Mouse (Mus musculus) gastrocnemius, adult 2 months (tissue): ENCODE results near the gene Gpr139. TPM values are rescaled to one million over a fixed set of nuclear protein-coding genes. Genes with fewer than 3 reads are reported as not detected.

Source experiments
- DNase-seq: peaks from one replicate; pipeline ENCODE4 v3.0.0; 2022
- H3K27ac ChIP-seq: fragments of 200-600 bp; 2 replicates; pipeline ENCODE4 v1.8.1; 2022; ENCODE audit warnings: mild to moderate bottlenecking
- H3K4me3 ChIP-seq: fragments of 200-600 bp; 2 replicates; pipeline ENCODE4 v1.8.1; 2022; ENCODE audit warnings: mild to moderate bottlenecking, moderate library complexity
- CTCF ChIP-seq: fragments of 200-600 bp; IDR thresholded peaks from 2 replicates; pipeline ENCODE4 v1.8.1; 2022; ENCODE audit warnings: antibody characterized with exemption, mild to moderate bottlenecking, moderate library complexity
- intact Hi-C: fragments of 180-260 bp; cut with DNase I; formaldehyde crosslinking; loops from one replicate; pipeline ENCODE4 v1.15.1; 2025
- long read RNA-seq, 2 experiments: library from polyadenylated mRNA; stranded (forward); transcript quantifications; one replicate each; pipeline ENCODE4 v2.0.0; 2021
- total RNA-seq, 2 experiments: library from RNA; stranded (reverse); gene quantifications; 2 replicates each; pipeline ENCODE4 v1.2.3; 2021

Gene Gpr139
- not detected for total RNA-seq
- long read RNA-seq, experiment 1: 0 reads
- long read RNA-seq, experiment 2: 0 reads

DNA sequence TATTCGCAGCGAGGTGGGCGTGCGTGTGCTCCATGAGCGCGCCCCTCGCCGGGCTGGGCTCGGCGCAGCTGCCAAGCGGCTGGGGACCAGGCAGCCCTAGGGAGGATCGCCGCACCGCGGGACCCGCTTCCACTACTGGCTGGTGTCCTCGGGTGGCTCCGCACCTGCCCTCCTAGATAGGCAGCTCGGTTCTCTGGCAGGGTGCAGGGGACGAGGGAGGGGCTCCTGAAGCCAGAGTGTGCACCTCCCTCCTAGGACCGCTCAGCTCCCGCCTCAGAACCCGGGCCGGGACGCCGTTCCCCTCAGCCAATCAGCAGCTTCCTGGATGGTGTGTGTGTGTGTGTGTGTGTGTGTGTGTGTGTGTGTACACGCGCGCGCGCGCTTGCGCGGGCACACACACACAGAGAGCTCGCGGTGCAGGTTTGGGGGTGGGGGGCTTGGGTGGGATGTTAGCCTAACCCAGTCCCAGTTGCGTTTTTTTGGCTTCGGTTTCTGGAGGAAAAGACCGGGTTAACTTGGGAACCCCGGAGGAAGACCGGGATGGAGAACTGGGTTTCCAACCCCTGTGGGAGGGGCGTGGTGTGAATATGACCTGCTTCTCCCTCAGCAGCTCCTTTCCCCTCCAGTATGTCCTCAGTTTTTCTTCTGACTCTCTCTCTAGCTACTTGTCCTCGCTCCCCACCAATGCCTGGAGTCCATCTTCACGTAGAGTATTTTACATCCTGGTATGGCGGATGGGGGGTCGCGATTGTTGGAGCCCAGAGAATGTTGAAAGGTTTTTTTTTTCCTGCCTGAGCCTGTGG lies at the start of gene Gpr139:
Gpr139 (minus strand) TSS at position 263 of the 803 bp plus-strand sequence.
- intact Hi-C loops: no loop called here
- DNase-seq: no peak
- TF ChIP-seq CTCF: no peak
- no peak within 1 kb of the TSS for H3K4me3 ChIP-seq
- no peak within 1 kb of the TSS for H3K27ac ChIP-seq

DNA sequence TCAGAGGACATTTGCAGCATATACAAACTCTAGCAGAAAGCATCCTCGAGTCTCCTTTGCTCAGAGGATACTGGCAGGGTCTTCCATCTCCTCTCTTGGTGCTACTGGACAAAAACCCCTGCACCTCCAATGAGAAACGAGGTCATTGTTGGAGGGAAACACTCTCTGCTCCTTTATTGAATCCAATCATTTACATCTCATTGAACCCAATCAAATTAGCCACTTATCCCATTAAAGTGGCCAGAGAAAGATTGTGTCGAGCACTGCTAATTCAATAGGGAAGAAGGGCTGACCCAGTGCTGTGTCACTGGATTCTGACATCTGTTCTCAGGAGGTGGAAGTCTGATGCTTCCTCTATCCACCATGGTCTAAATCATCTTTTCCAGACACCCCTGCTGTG lies 46.6 kb upstream of the Gpr139 start:
- intact Hi-C loops: no loop called here
- H3K4me3 ChIP-seq: no peak overlapping the region
- no peak overlapping the region for H3K27ac ChIP-seq
- no peak for TF ChIP-seq CTCF
- DNase-seq: no peak

DNA sequence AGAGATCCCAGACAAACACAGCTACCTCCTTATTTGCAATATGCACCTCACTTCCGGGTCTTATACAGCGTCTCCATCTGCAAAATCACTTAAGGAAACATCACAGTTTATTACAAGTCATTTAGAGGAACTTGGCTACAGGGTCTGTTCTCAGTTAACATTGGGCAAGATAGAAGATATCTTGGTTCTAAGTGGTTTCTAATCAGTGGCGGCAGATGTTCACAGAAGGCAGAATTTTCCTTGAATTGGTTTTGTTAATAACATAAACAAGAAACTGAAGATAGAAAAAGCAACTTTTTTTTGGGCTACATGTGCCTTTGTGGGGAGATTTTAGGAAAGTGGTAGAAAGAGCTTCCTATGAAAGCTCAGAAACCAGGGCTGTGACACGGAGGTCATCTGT lies 38.3 kb upstream of the Gpr139 start:
- intact Hi-C loops: no loop called here
- no peak for TF ChIP-seq CTCF

DNA sequence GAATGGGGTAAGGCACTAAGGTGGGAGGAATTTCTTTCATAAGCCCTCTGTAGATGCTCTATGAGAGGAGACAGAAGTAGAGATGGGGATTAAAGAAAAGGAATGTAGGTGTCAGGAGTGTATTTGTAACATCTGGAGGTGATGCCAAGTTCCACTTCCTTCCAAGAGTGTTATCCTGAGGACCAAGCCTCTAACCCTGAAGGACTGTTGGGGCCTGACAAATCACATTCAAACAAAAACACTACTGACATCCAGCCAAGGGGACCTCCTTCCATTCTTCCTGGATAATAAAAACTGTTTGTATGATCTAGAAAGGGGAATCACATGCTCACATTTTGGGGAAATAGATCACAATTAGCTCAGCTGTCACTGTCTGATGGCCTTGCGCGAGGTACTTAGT lies 34.7 kb upstream of the Gpr139 start:
- no peak for DNase-seq
- Histone ChIP-seq H3K27ac (no peak overlapping the region), H3K4me3 (no peak overlapping the region)
- no peak for TF ChIP-seq CTCF
- intact Hi-C loops: no loop called here

More for the DNA sequence above, 38.3 kb upstream of the Gpr139 start:
- H3K4me3 ChIP-seq: no peak overlapping the region
- DNase-seq: no peak
- H3K27ac ChIP-seq: no peak overlapping the region

DNA sequence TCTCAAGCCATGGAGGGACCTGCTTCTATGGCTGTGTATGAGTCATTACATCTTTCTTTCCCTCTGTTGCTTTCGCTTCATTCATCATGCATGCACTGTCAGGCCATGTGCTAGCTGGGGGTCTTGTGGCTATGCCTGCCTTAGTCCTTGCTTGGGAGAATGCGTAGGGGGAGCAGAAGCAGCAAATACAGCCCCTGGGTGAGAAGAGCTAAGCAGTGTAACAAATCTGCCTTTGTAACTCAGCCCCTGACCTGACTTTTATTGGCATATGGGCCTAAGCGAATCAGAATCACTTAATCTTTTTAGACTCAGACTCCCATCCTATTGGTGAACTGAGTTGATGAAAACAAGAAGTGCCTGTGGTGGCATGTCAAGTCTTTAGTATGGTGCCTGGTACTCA lies 22.8 kb upstream of the Gpr139 start:
- Histone ChIP-seq H3K27ac (no peak overlapping the region), H3K4me3 (no peak overlapping the region)
- no peak for DNase-seq
- intact Hi-C loops: no loop called here
- no peak for TF ChIP-seq CTCF

DNA sequence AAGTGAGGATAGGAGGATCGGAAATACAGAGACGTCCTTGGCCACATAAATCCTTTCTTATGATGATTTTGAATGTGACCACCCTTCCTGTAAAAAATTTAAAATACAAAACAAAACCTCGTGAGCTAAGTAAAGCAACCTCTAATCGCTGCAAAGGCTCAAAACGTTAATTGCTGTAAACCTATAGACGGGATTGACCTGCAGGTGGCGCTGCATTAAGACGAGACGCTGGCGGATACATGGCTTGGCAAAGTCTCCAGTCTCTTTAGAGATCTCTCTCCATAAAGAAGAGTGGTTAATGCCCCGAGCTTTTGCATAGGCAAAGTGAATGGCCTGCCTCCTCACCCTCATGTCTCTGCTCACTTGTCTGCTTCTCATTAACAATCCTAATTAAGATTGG lies 2.0 kb upstream of the Gpr139 start:
- Histone ChIP-seq H3K27ac (no peak overlapping the region), H3K4me3 (no peak overlapping the region)
- DNase-seq: no peak
- TF ChIP-seq CTCF: peak; percentile 24; the same call in 1 of the 2 replicates
- intact Hi-C loops: no loop called here

DNA sequence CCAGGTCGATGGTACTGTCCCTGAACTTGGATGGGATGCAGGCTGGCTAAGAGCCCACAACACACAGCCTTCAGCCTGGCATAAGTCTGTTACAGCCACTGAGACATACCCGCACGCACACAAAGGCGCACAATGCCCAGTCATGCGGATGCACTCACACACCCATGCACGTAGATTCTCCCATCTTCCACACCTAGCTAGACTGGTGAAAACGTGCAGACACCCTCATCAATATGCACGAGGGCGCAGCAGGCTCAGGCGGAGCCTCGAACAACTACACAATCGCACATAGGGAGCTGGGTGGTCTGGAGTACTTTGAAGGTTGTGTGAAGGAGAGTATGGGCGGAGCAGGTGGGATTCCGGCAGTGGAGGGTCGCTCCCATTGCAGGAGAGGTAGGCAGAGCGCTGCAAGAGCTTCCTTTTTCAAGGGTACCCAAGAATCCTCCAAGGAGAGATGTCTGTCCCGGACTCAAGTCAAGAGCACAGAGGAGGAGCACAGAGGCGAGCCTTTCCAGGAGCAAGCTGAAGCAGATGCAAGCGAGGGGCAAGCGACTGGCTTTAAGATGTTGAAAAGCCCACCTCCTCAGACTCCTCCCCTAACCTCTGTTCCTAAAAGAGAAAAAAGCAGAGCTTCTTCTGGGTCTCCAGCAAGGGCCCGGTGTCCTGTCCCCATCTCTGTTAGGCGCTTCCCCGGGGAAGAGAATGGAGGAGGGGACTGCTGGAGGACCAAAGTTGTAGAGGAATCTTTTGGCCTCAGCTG lies 958 bp upstream of the Gpr139 start:
- H3K27ac ChIP-seq: no peak overlapping the region
- no peak for DNase-seq
- intact Hi-C loops: no loop called here
- no peak overlapping the region for H3K4me3 ChIP-seq
- TF ChIP-seq CTCF: no peak

DNA sequence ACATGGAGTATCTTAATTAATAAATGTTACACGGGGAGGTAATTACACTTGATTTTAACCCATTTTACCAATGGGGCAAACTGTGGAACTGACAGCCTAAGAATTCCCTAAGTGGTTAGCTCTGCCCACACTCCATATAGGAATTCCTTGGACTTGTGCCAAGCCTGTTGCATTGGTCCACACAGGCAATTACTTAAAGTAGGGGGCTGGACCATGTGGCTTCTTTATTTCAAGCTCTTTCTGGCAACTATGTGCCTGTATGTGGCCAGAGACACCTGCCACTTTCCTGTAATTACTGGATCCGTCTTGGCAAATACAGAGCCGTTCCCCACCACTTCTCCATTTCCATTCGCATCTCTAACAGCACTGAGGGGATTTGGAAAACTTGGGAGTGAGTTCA lies 3.4 kb downstream of the Gpr139 start:
- no peak for DNase-seq
- no peak for TF ChIP-seq CTCF
- Histone ChIP-seq H3K4me3 (no peak overlapping the region), H3K27ac (no peak overlapping the region)
- intact Hi-C loops: no loop called here

DNA sequence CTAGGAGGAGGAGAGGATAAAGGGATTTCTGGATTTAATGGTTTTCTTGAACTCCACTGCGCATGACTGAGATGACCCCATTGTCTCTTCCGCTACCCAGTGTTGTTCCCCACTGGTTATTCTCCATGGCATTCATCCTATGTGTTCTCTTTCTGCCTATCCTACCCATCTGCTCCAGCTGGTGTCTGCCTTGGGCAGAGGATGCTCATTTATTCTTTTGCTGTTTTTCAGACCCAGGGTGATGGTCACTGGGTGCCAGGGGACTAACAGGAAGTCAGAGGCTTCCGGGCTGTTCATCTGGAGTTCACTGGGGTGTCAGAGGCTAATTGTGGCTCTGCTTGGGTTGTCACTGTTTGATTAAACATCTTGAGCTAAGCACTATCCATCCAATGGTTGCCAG lies 24.4 kb downstream of the Gpr139 start:
- no peak for DNase-seq
- Histone ChIP-seq H3K4me3 (no peak overlapping the region), H3K27ac (no peak overlapping the region)
- intact Hi-C loops: no loop called here
- no peak for TF ChIP-seq CTCF

DNA sequence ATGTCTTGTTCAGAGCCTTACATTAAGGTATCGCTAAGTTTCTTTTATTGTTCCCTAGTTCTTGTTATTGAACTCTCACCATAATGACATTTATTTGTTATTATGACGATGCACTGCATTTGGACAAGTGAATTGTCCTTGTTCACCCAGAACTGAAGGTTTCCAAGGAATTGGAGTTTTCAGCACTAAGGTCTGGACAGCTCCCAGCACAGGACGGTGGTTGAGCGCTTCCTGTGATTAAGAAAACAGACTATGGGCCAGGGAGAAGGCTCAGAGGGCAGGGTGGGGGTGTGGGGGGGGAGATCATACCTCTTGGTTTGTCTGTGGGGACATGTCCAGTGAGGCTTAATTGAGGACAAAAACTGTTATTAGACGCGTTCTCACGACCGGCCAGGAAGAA lies 72.6 kb downstream of the Gpr139 start:
- no peak for DNase-seq

DNA sequence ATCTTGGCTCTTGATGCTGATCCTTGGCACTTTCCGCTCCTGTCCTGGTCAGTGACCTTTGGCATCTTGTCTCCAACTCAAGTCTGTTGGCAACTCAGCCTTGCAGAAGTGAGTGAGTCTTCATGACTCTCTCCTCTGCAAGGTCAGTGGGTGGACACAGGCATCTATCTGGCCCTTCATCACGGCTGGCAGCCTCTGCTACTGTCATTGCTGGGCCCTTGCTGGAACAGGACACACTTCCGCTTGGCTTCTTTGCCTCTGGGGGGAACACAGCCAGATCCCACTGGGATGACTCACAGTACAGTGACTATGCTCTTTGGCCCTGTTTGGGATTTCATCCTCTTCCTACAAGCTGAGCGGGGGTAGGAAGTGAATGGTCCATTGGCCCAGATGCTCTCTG lies 78.5 kb downstream of the Gpr139 start:
- no peak for TF ChIP-seq CTCF
- DNase-seq: no peak
- Histone ChIP-seq H3K27ac (no peak overlapping the region), H3K4me3 (no peak overlapping the region)
- intact Hi-C loops: no loop called here

More for the DNA sequence above, 72.6 kb downstream of the Gpr139 start:
- Histone ChIP-seq H3K4me3 (no peak overlapping the region), H3K27ac (no peak overlapping the region)
- no peak for TF ChIP-seq CTCF
- intact Hi-C loops: no loop called here

DNA sequence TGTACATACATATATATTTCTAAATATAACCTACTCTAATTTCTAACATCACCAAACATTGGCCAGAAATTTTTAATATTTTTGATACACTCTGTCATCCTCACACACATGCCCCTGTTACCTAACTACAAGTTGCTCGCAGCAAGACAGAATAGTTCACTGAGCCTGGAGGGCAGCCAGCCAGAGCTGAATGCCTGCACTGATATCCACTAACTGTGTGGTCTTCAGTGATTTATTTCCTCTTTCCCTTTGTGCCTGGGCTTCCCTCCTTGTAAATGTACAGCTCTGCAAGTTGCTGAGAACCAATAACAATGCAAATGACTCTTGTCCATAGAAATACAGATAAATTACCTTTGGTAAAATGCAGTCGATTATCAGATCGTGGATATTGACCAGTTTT lies 87.8 kb downstream of the Gpr139 start:
- TF ChIP-seq CTCF: no peak

More for the DNA sequence above, 87.8 kb downstream of the Gpr139 start:
- DNase-seq: no peak
- H3K4me3 ChIP-seq: no peak overlapping the region
- intact Hi-C loops: no loop called here
- no peak overlapping the region for H3K27ac ChIP-seq

Other genes starting within 250 kb of the Gpr139 start
- gene Gprc5b, start 189.4 kb downstream of the Gpr139 start, total RNA-seq: 10 to 100 TPM; 10.5 to 14.0 TPM